Mouse (Mus musculus) layer of hippocampus, postnatal 14 days (tissue): ENCODE measurements around the gene Fndc3b. TPM values are rescaled to one million over a fixed set of nuclear protein-coding genes. Genes with fewer than 3 reads are reported as not detected.

Experiments
- DNase-seq, 2 experiments: peaks; one replicate each; pipeline ENCODE4 v3.0.0; 2021 to 2022; ENCODE audit warnings: low spot score in 2 of 2, mixed read lengths in 1 of 2
- total RNA-seq, 2 experiments: library from RNA; stranded (reverse); gene quantifications; 2 replicates each; pipeline ENCODE4 v1.2.3; 2021

The Fndc3b gene
- total RNA-seq, 2 experiments from 2014 or later = 23.7 to 31.1 TPM

GRCm38 (mm10) chr3:27473801-27474599 is 237.1 kb downstream of the Fndc3b start:
- DNase-seq = peak in 1 of 2 experiments; percentile 41

GRCm38 (mm10) chr3:27472846-27473245 is 238.3 kb downstream of the Fndc3b start:
- DNase-seq = no peak

DNA sequence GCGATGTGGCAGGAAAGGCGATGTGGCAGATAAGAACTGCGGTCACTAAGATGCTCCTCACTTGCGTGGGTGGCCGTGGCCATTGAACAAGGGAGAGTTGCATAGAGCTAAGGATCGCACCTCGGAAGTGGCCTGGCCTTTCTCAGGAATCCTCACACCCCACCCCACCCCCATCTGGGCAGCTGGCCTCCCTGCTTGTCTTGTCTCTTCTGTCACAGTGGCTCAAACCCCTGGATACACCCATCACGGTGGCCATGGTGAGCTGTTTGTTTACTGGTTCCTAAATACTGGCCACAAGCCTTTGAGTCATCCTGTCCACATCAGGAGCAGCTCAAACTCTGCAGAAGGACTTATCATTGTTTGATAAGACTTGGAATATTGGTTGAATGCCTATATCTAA is 240.3 kb downstream of the Fndc3b start:
- DNase-seq = no peak

DNA sequence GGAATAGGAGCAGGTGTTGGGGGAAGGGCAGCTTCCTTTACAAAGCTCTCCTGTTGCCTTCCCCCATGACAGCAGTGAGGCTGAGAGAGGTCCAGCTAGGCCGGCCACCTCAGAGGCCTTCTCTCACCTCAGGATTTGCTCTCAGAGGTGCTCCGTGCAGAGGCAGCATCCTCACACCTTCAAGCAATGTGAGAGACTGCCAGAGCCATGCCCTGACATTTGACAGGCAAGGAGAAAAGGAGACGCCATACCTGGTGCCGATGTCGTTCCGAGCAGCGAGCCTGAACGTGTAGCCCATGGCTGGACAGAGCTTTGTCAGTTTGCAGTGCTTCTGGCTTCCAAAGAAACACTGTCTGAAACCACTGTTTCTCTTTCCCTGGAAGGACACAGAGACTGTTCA is 241.1 kb downstream of the Fndc3b start:
- no peak for DNase-seq

- no peak for DNase-seq
These were observed 243.5 kb downstream of the Fndc3b start for GRCm38 (mm10) chr3:27467505-27468020.

- peak; percentile 59 to 77 for DNase-seq
These were observed 244.7 kb downstream of the Fndc3b start for GRCm38 (mm10) chr3:27466297-27466901.

- no peak for DNase-seq
These were observed 247.7 kb downstream of the Fndc3b start for GRCm38 (mm10) chr3:27463373-27463772.

DNA sequence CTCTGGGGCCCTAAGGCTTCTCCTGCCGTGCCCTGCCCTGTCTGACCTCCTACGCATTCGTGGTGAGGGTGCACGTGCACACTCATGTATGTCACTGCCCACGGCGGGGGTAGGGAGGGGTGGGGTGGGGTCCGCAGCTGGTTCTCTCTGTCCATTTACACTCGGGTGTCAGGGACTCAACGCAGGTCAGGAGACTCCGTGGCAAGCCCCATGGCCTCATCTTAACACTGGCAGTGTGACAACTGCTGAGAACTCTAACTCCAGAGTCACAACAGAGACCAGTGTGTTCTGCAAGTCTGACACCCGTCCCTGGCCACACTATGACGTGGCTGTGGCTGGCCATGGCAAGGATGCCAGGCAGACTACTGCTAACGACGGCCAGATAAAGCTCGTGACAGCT is 248.2 kb downstream of the Fndc3b start:
- DNase-seq = no peak

GRCm38 (mm10) chr3:27462316-27462902 is 248.7 kb downstream of the Fndc3b start:
- no peak for DNase-seq

DNA sequence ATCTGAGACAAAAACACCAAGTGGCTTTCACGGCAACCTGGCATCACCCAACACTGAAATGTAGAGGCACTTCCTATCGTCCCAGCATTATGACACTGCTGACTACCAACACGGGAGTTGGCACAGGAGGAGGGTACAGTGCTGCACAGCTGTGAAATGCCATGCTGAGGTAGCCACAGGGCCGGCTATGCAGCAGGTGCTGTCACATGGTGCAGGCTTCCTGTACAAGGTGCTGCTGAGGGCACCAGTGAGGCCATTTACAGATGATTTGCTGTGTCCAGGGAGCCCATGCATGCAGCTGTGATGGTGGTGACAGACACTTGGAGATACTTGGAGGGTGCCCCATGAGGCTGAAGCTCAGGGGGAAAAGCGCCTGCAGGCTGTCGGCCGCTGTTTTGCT is 249.2 kb downstream of the Fndc3b start:
- DNase-seq = no peak

DNA sequence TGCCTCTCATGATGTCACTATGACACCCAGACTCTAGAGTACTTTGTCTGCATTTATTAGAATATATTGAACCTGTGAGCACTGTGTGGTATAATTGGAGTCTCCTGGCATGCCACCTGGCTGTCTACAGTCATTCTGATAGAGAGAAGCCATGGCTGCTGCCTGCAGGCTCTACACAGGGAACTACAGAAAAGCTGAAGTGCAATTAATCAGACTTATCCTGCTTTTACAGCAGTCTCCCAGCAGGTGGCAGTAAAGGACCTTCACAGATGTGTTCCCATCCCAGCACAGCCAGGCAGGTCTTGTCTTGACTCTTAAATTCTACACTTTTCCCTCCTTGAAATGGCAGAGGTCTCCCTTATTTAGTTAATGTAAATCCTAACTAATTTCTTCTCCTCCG is 250.1 kb downstream of the Fndc3b start:
- DNase-seq = peak; percentile 67 to 85

- DNase-seq = no peak
These were observed 252.7 kb downstream of the Fndc3b start for GRCm38 (mm10) chr3:27458416-27458815.

DNA sequence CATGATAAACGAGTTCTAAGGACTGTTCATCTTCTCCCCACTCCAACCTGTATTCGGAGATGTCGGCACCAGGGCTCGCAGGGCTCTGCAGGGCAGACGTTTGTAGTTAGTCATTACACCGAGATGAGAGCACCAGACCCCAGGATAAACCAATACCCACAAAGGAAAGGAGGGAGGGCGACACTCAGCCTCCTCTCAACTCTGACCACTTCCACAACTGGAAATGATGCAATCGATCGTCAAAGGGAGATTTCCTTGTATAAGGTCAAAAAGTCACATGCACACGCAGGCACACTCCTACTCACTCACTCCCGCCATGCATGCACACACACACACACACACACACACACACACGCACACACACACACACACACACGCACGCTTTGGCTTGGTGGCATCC is 254.6 kb downstream of the Fndc3b start:
- no peak for DNase-seq

DNA sequence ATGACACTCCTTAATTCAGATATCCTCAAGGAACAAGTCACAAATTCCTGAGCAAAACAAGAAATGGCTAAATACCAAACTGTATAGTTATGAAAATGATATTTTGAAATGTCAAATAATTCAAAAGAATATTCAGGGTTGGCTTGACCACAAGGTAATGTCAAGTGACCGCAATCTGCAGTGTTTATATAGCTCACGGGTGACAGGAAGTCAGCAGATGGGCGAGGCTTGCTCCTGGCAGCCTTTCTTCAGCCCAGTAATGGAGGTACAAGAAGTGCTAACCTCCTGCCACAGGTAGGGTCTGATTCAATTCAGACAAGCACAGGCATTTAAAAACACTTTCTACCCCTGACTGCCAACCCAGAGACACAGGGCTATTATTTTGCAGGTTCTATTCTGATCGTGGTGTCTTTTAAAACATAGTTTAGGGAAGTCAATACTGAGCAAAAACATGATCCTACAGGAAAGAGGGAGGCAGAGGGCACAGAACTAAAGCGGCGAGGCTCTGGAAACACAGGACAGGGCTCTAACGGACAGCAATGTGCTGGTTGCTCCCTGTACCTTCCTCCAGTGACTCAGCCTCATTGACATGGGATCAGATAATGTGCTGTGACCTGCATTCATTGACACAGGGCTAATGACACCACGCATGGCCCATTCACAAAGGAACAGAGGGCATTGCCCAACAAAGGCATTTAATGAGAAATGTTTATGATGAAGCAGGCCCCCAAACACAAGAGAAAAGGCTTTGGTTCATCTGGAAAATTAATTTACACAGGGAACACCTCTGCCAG is 256.5 kb downstream of the Fndc3b start:
- no peak for DNase-seq

DNA sequence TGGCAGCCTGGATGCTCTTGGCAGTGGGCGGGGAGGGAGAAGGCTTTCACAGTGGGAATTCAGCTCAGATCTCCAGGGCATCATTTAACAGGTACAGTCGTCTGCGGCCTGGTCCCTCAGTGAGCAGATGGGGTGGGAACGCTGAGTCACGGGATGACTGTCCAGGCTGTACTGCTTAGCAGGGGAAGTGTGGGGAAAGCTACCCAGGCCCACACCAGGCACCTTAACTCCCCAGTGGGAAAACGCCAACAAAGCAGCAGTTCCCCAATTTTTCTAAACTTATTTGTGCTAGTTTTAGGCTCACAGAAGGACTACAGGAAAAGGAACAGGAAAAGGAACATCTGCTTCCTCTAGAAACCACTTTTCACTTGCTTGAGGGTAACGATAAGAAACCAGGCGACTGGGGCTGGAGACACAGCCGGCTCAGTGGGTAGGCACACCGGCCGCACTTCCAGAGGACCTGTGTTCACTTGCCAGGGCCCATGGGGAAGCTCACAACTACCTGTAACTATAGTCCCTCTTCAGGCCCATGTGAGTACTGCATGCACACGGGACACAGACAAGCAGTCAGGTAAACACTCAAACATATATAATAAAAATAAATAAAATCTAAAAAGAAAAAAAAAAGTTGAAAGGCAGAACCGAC is 257.5 kb downstream of the Fndc3b start:
- DNase-seq = no peak

DNA sequence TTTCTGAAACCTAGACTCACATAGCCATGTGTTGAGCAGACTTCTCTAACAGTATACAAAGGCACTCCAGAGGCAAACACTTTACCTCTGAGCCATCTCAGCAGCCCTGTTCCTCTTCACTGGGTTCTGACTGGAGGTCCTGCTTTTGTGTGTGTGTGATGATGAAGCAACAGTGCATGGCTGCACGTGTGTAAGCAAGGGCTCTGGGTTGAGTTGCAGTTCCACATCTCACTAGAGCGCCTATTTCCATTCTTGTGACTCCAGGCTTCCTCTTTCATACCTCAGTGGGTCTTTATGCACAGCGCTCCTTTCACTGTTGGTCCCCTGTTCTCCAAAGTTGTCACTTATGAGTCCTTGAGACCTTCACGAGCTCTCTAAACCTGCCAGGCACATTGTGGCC is 261.7 kb downstream of the Fndc3b start:
- DNase-seq = no peak

DNA sequence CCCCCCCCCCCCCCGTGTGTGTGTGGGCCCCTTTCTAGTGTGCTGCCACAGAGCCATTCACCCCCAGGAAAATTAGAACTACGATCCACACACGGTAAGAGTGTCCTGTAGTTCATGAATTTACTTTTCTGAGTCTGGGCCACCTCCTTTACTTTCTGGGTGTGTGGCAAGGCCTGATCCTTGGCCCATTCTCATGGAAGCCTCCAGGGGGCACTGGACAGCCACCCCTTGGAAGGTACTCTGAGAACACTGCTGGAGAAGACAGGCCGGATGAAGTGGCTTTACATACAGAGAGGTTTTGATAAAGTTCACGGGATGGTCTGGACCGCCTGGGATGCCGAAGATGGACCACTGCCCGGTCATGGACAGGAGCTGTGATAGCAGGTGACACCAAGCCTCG is 262.7 kb downstream of the Fndc3b start:
- DNase-seq = no peak

- no peak for DNase-seq
These were observed 271.4 kb downstream of the Fndc3b start for GRCm38 (mm10) chr3:27439704-27440103.

GRCm38 (mm10) chr3:27435096-27435620 is 275.9 kb downstream of the Fndc3b start:
- no peak for DNase-seq

DNA sequence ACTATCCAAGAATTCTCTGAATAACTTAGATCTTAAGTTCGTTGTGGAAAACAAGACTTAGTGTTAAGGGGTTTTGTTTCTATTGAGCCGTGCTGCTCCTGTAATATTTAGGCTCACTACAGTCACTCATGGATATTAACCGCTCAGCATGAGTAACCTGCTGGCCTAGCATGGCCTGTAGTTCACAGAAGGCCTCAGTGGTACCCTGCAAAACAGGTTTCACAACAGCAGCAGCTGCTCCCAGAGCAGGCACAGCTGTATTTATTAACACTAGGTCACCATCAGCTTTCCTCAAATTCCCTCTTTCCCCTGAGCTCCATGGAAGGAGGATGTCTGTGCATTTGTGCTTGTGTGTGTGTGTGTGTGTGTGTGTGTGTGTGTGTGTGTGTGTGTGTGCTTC is 278.1 kb downstream of the Fndc3b start:
- no peak for DNase-seq
